Mouse (Mus musculus) ES-E14 (cell line): ENCODE data around the gene Oprl1.

Experiments
- HCFC1 ChIP-seq: IDR thresholded peaks from 2 replicates; pipeline ENCODE4 v1.6.1; 2012; ENCODE audit warnings: low read length, inconsistent platforms, borderline replicate concordance; ENCODE audit not compliant: insufficient read depth
- MAFK ChIP-seq: IDR thresholded peaks from 2 replicates; pipeline ENCODE4 v1.6.1; 2014; ENCODE audit warnings: mild to moderate bottlenecking, low read depth, low read length, inconsistent platforms; ENCODE audit not compliant: insufficient read depth
- ZC3H11A ChIP-seq: IDR thresholded peaks from 2 replicates; pipeline ENCODE4 v1.6.1; 2012; ENCODE audit warnings: low read depth, mild to moderate bottlenecking, inconsistent platforms, low read length, borderline replicate concordance

DNA sequence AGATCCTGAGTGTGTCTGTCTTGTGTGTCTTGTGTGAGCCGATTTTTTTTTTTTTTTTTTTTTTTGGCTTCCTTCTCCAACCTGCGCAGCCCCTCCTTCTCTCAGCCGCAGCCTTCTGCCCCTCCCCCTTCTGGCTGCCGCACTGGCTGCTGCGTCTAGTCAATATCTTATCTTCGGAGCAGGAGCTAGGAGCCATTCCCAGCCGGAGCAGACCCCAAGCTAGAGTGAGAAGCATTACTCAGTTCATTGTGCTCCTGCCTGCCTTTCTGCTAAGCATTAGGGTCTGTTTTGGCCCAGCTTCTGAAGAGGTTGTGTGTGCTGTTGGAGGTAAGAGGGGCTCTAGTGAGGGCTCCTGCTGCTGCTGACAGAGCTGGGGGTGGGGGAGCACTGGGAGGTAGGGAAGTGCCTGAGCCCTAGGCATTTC, at the start of gene Oprl1:
- no peak for TF ChIP-seq MAFK
- TF ChIP-seq HCFC1 = no peak
- no peak for TF ChIP-seq ZC3H11A
